Mouse (Mus musculus) midbrain, embryonic 10.5 days (tissue): Measurements from ENCODE around the gene Fndc1. TPM values are rescaled to one million over a fixed set of nuclear protein-coding genes. Genes with fewer than 3 reads are reported as not detected.

Experiments
- DNase-seq: peaks from one replicate; pipeline ENCODE4 v3.0.0-alpha.2; 2017; ENCODE audit warnings: low spot score
- H3K27ac ChIP-seq: fragments of 300-500 bp; sonication (generic); replicated peaks from 2 replicates; pipeline ENCODE4 v1.5.1; 2016; ENCODE audit warnings: mild to moderate bottlenecking
- H3K27me3 ChIP-seq: fragments of 300-500 bp; sonication (generic); 2 replicates; pipeline ENCODE4 v1.6.1; 2016; ENCODE audit warnings: low read depth, mild to moderate bottlenecking; ENCODE audit not compliant: poor library complexity, severe bottlenecking
- H3K36me3 ChIP-seq: fragments of 300-500 bp; sonication (generic); 2 replicates; pipeline ENCODE4 v1.6.1; 2016; ENCODE audit warnings: mild to moderate bottlenecking, moderate library complexity
- H3K4me1 ChIP-seq: fragments of 300-500 bp; sonication (generic); 2 replicates; pipeline ENCODE4 v1.6.1; 2016
- H3K4me3 ChIP-seq: fragments of 300-500 bp; sonication (generic); 2 replicates; pipeline ENCODE4 v1.5.1; 2016; ENCODE audit warnings: mild to moderate bottlenecking, moderate library complexity
- H3K9me3 ChIP-seq: fragments of 300-500 bp; sonication (generic); replicated peaks from 2 replicates; pipeline ENCODE4 v1.6.1; 2016; ENCODE audit warnings: mild to moderate bottlenecking
- WGBS: fragments of 180-500 bp; shearing (Covaris S2); methylation state at CpG from one replicate; pipeline ENCODE4 v1.1.7; 2016; 5-methylcytosine and 5-hydroxymethylcytosine counted together
- polyA plus RNA-seq: library from polyadenylated mRNA; unstranded; fragments of >200 nt; fragmentation: Nextera tagmentation; extraction: Ambion mirVana; gene quantifications from 2 replicates; pipeline ENCODE4 v1.2.1, GENCODE M21; 2016

Gene Fndc1
- polyA plus RNA-seq, 1 experiment from 2014 or later = 0.38 TPM

DNA sequence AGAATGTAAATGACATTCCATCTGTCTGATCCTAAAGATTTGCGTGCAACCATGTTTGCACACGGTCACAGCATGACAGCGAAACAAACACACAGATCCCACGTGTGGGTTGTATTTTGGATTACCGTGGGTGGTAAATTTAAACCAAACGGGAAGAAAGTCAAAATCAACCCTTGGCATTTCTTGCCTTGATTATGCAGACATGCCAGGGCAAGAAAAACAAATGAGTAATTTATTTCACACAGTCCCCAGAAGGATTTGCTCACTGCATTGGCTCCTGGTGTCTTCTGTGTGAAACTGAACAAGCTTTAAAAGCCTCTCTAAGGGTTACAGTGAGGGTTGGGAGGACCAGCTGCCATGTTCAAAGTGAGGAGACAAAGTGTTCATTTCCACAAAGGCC, 22.0 kb downstream of the Fndc1 start:
- no peak overlapping the region for H3K27ac ChIP-seq
- no peaks in the 10 kb centered on the region for H3K27me3 ChIP-seq
- WGBS = 83% methylated on average over 6 of the region's 6 CpGs
- no peak for DNase-seq
- no peaks in the 10 kb centered on the region for H3K36me3 ChIP-seq
- no peaks in the 10 kb centered on the region for H3K4me1 ChIP-seq
- H3K4me3 ChIP-seq = no peak overlapping the region
- H3K9me3 ChIP-seq = no peaks in the 10 kb centered on the region

DNA sequence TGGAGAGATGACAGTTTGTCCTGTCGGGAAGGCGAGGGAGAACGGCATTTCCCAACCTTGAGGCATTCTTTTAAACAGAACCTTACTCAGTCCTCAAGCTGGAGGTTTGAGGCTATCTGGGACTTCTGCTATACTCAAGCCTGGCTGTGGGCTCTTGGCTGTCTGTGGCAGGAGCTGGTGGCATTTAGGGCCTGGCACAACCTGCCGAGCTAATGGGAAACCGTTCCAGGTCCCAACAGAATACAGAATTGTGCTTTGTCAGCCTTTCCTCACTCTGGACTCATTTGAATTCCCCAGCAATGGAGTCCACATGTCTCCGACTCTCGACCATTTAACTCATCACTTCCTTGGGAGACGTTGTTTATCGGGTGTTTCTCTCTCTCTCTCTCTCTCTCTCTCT, 24.6 kb downstream of the Fndc1 start:
- Histone ChIP-seq H3K27me3 (no peaks in the 10 kb centered on the region), H3K36me3 (no peaks in the 10 kb centered on the region), H3K4me3 (no peak overlapping the region), H3K4me1 (no peaks in the 10 kb centered on the region), H3K9me3 (no peaks in the 10 kb centered on the region), H3K27ac (no peak overlapping the region)
- no peak for DNase-seq
- WGBS = 84% methylated on average over 9 of the region's 9 CpGs

GRCm38 (mm10) chr17:7799894-7800293, 27.2 kb downstream of the Fndc1 start:
- H3K4me1 ChIP-seq = no peaks in the 10 kb centered on the region
- 68% methylated on average over 3 of the region's 3 CpGs for WGBS
- no peak overlapping the region for H3K27ac ChIP-seq
- H3K9me3 ChIP-seq = no peaks in the 10 kb centered on the region
- no peaks in the 10 kb centered on the region for H3K27me3 ChIP-seq
- H3K4me3 ChIP-seq = no peak overlapping the region
- DNase-seq = no peak
- H3K36me3 ChIP-seq = no peaks in the 10 kb centered on the region

- Histone ChIP-seq H3K36me3 (no peaks in the 10 kb centered on the region), H3K4me1 (no peaks in the 10 kb centered on the region), H3K27ac (no peak overlapping the region), H3K4me3 (no peak overlapping the region), H3K27me3 (no peaks in the 10 kb centered on the region), H3K9me3 (no peaks in the 10 kb centered on the region)
- DNase-seq = no peak
- 80% methylated on average over 8 of the region's 8 CpGs for WGBS
Observed at GRCm38 (mm10) chr17:7795584-7795983, 31.5 kb downstream of the Fndc1 start.

DNA sequence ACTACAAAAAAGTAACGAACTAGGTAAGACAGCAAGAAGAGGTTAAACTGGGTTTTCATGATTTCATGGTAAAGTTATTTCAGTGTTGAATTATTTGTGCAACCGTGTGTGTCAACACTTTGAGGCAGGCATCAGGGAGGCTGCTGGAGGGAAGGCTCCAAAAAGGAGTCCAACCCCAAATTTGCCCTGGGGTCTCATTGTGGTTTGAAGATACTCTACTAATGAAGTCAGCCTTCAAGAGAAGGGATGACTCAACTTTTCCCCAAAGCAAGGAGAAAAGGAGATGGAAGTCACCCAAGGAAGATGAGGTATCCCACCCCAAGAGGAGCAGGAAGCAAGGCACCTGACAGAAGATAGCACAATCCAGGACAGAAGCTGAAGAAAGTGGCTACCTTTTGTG, 31.9 kb downstream of the Fndc1 start:
- Histone ChIP-seq H3K27ac (no peak overlapping the region), H3K36me3 (no peaks in the 10 kb centered on the region), H3K27me3 (no peaks in the 10 kb centered on the region), H3K9me3 (no peaks in the 10 kb centered on the region), H3K4me1 (no peaks in the 10 kb centered on the region), H3K4me3 (no peak overlapping the region)
- 89% methylated on average over 2 of the region's 2 CpGs for WGBS
- no peak for DNase-seq

DNA sequence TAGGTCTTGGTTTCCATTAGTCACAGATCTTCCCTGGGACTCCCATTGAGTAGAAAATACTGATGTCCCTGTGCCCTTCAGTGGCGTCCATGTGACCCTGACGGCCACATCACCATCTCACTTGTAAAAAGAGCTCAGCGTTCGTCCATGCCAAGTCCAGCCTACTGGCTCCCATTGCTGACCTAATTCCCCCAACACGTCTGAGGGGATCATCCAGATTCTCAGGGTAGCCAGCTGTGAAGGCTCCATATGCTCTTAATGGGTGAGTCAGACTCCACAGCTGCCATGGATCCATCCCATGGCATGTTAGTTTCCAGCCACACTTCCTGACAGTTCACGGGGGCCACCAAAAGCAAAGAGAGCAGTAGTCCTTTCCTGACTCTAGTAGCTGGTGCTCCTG, 33.0 kb downstream of the Fndc1 start:
- no peak overlapping the region for H3K4me3 ChIP-seq
- H3K9me3 ChIP-seq = no peaks in the 10 kb centered on the region
- H3K36me3 ChIP-seq = no peaks in the 10 kb centered on the region
- H3K27me3 ChIP-seq = no peaks in the 10 kb centered on the region
- WGBS = 87% methylated on average over 6 of the region's 6 CpGs
- no peak overlapping the region for H3K27ac ChIP-seq
- no peaks in the 10 kb centered on the region for H3K4me1 ChIP-seq
- no peak for DNase-seq

- Histone ChIP-seq H3K27me3 (no peaks in the 10 kb centered on the region), H3K27ac (no peak overlapping the region), H3K4me1 (no peaks in the 10 kb centered on the region), H3K9me3 (no peaks in the 10 kb centered on the region), H3K36me3 (no peaks in the 10 kb centered on the region), H3K4me3 (no peak overlapping the region)
- WGBS = 83% methylated on average over 3 of the region's 3 CpGs
- DNase-seq = no peak
Observed at GRCm38 (mm10) chr17:7790512-7790911, 36.6 kb downstream of the Fndc1 start.

GRCm38 (mm10) chr17:7774101-7774500, 53.0 kb downstream of the Fndc1 start:
- Histone ChIP-seq H3K4me3 (no peak overlapping the region), H3K4me1 (no peaks in the 10 kb centered on the region), H3K36me3 (no peaks in the 10 kb centered on the region), H3K9me3 (no peaks in the 10 kb centered on the region), H3K27me3 (no peaks in the 10 kb centered on the region), H3K27ac (no peak overlapping the region)
- no peak for DNase-seq
- WGBS = 88% methylated on average over 3 of the region's 3 CpGs

DNA sequence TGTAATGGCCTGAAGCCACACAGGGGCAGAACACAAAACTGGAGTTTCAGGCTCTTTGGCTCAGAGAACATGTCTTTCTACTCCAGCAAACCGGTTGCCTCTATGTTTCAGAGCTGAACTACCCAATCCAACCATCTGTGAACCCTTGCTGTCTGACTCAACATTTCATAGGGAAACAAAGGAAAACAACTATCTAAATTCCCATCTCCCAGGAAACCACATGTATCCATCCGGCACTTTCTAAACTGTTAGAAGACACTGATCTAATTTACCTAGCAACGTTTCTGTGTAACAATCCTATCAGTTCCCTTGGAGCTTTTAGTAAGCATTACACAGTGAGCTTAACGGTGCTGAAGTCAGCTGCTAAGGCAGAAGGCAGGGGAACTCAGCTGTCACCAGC, 67.3 kb downstream of the Fndc1 start:
- no peaks in the 10 kb centered on the region for H3K36me3 ChIP-seq

DNA sequence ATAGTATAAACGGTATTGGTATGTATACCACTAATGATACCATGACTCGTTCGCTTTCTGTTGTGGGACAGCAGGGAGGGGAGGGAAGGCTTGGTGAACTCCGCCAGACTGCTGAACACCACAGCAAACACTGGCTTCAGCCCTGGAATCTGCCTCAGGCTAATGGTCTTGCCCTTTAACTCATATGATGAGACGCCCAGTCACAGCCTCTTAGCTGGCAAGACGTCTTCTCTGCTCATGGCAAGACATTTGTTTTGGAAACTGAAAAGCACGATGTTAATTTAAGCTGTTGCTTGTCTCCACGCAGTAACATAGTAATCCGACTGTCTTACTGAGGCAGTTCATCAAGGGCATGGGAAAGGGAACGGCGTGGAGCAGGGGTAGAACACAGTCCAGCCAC, 72.1 kb downstream of the Fndc1 start:
- H3K4me1 ChIP-seq = no peaks in the 10 kb centered on the region
- no peaks in the 10 kb centered on the region for H3K9me3 ChIP-seq
- no peaks in the 10 kb centered on the region for H3K36me3 ChIP-seq
- no peak overlapping the region for H3K4me3 ChIP-seq
- no peak for DNase-seq
- WGBS = 91% methylated on average over 11 of the region's 11 CpGs
- no peak overlapping the region for H3K27ac ChIP-seq
- no peaks in the 10 kb centered on the region for H3K27me3 ChIP-seq

More for the DNA sequence above, 67.3 kb downstream of the Fndc1 start:
- no peak overlapping the region for H3K4me3 ChIP-seq
- H3K27ac ChIP-seq = no peak overlapping the region
- whole genome bisulfite sequencing = 82% methylated on average over 4 of the region's 4 CpGs
- DNase-seq = no peak
- no peaks in the 10 kb centered on the region for H3K4me1 ChIP-seq
- H3K9me3 ChIP-seq = no peaks in the 10 kb centered on the region
- H3K27me3 ChIP-seq = no peaks in the 10 kb centered on the region

DNA sequence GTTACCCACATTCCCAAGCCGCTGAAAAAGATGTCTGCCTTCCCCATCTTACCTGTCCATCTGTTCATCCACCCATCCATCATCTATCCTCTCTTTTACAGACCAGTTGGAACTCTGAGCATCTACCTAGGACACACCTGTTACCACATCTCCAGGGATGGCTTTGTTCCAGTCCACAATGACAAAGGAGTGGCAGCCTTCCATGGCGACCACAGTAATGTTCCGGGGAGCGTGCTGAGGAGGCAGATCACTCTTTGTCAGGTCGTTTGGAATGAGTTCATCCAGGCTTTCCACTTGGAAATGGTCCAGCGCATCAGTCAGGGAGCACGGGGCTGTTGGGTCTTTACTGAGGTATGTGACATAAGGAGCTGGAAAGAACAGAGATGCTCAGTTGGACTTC, 73.7 kb downstream of the Fndc1 start:
- H3K36me3 ChIP-seq = no peaks in the 10 kb centered on the region
- DNase-seq = no peak
- no peak overlapping the region for H3K27ac ChIP-seq
- no peak overlapping the region for H3K4me3 ChIP-seq
- no peaks in the 10 kb centered on the region for H3K9me3 ChIP-seq
- no peaks in the 10 kb centered on the region for H3K4me1 ChIP-seq
- H3K27me3 ChIP-seq = no peaks in the 10 kb centered on the region
- 87% methylated on average over 7 of the region's 7 CpGs for WGBS

GRCm38 (mm10) chr17:7749051-7749815, 77.9 kb downstream of the Fndc1 start:
- 86% methylated on average over 4 of the region's 4 CpGs for WGBS
- no peaks in the 10 kb centered on the region for H3K27me3 ChIP-seq
- DNase-seq = no peak
- H3K4me3 ChIP-seq = no peak overlapping the region
- no peaks in the 10 kb centered on the region for H3K36me3 ChIP-seq
- no peaks in the 10 kb centered on the region for H3K4me1 ChIP-seq
- no peaks in the 10 kb centered on the region for H3K9me3 ChIP-seq
- no peak overlapping the region for H3K27ac ChIP-seq

- Histone ChIP-seq H3K27ac (no peak overlapping the region), H3K36me3 (no peaks in the 10 kb centered on the region), H3K9me3 (no peaks in the 10 kb centered on the region), H3K27me3 (no peaks in the 10 kb centered on the region), H3K4me1 (no peaks in the 10 kb centered on the region), H3K4me3 (no peak overlapping the region)
- 89% methylated on average over 3 of the region's 3 CpGs for WGBS
- no peak for DNase-seq
Observed at GRCm38 (mm10) chr17:7746841-7747240, 80.3 kb downstream of the Fndc1 start.

- no peak overlapping the region for H3K27ac ChIP-seq
- H3K27me3 ChIP-seq = no peaks in the 10 kb centered on the region
- no peaks in the 10 kb centered on the region for H3K36me3 ChIP-seq
- no peak overlapping the region for H3K4me3 ChIP-seq
- 80% methylated on average over 4 of the region's 4 CpGs for WGBS
- no peaks in the 10 kb centered on the region for H3K9me3 ChIP-seq
- DNase-seq = no peak
- no peaks in the 10 kb centered on the region for H3K4me1 ChIP-seq
Observed at GRCm38 (mm10) chr17:7744976-7745375, 82.1 kb downstream of the Fndc1 start.
